Mouse (Mus musculus) erythroblast, embryonic 14.5 days (primary cell): ENCODE measurements around the gene Actr8.

Source experiments
- GATA1 ChIP-seq: IDR thresholded peaks from 2 replicates; pipeline ENCODE4 v1.6.1; 2012; ENCODE audit warnings: low read length, inconsistent platforms, mixed read lengths
- TAL1 ChIP-seq: IDR thresholded peaks from 3 replicates; pipeline ENCODE4 v1.6.1; 2012; ENCODE audit warnings: low read length, inconsistent platforms, mixed read lengths

DNA sequence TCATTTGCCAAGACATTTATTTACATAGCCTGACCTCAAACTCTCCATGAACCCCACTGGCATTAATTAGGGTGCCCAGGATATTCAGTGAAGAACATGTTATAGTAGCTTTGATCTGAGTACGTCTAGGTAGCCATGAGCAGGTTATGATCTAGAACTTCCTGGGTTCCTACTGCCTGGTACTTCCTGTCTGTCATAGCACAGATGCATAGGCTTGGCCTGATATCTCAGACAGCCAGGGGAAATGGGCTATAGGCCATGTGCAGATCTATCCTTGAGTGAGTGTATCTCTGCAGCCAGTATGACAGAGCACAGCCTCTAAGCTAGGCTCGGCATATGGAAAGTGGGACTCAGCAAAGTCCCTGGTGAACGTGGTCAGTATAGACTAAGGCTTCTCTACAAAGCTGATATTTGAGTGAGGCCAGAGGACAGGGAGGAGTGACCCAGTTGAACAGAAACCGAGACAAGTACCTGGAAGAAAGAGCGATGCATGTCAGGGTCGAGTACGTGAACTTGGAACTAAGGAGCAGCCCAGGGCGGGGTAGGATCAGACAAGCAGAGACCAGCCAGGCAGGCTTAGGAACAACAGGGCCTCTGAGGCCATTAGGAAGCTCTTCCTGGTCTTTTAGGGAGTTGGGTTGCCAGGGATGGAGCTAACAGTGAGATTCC lies 39.8 kb downstream of the Actr8 start:
- no peak for TF ChIP-seq GATA1
- no peak for TF ChIP-seq TAL1
